Mouse (Mus musculus) MEL (cell line): ENCODE data around the gene Gimap7. TPM values are rescaled to one million over a fixed set of nuclear protein-coding genes. Genes with fewer than 3 reads are reported as not detected.

Experiments
- polyA plus RNA-seq, 2 experiments: library from polyadenylated mRNA; stranded (reverse) in 1 of 2; unstranded in 1 of 2; fragments of >175 nt in 1 of 2; fragments of >200 nt in 1 of 2; gene quantifications; 2 replicates each; pipeline versions ENCODE4 v1.2.1 to v1.2.4; 2012; ENCODE audit warnings: low replicate concordance in 2 of 2, low read depth in 1 of 2; ENCODE audit not compliant: insufficient read length in 2 of 2, insufficient read depth in 1 of 2, missing spikeins in 1 of 2
- total RNA-seq: library from RNA; depleted of rRNA; stranded (reverse); fragments of 300-350 nt; gene quantifications from 2 replicates; pipeline ENCODE4 v1.2.3, GENCODE M21; 2012; rRNA removed

Gimap7 gene
- total and polyA plus RNA-seq, 3 experiments = not detected

Other genes with a start within 250 kb of the Gimap7 start
- not detected in 2 replicates for gene Atp6v0e2, start 181.0 kb upstream of the Gimap7 start, total RNA-seq
- gene Atp6v0e2, start 181.0 kb upstream of the Gimap7 start, polyA plus RNA-seq = not detected
- gene Lrrc61, start 163.8 kb upstream of the Gimap7 start, total RNA-seq = not detected in 2 replicates
- not detected for gene Lrrc61, start 163.8 kb upstream of the Gimap7 start, polyA plus RNA-seq
- gene Rarres2, start 145.8 kb upstream of the Gimap7 start, total RNA-seq = not detected in 2 replicates
- gene Rarres2, start 145.8 kb upstream of the Gimap7 start, polyA plus RNA-seq = not detected
- gene Gm45021, start 129.0 kb upstream of the Gimap7 start, total RNA-seq = not detected in 2 replicates
- gene Gm45021, start 129.0 kb upstream of the Gimap7 start, polyA plus RNA-seq = not detected
- not detected in 2 replicates for gene Repin1, start 124.7 kb upstream of the Gimap7 start, total RNA-seq
- gene Repin1, start 124.7 kb upstream of the Gimap7 start, polyA plus RNA-seq = not detected
- not detected in 2 replicates for gene Gm44965, start 124.7 kb upstream of the Gimap7 start, total RNA-seq
- gene Gm44965, start 124.7 kb upstream of the Gimap7 start, polyA plus RNA-seq = not detected
- not detected in 2 replicates for gene Zfp775, start 116.6 kb upstream of the Gimap7 start, total RNA-seq
- gene Zfp775, start 116.6 kb upstream of the Gimap7 start, polyA plus RNA-seq = not detected
- gene AI854703, start 91.9 kb upstream of the Gimap7 start, total RNA-seq = not detected in 2 replicates
- gene AI854703, start 91.9 kb upstream of the Gimap7 start, polyA plus RNA-seq = not detected
- not detected in 2 replicates for gene Gimap8, start 71.4 kb upstream of the Gimap7 start, total RNA-seq
- gene Gimap8, start 71.4 kb upstream of the Gimap7 start, polyA plus RNA-seq = not detected
- gene Gimap9, start 42.5 kb upstream of the Gimap7 start, total RNA-seq = 3.8 and 4.8 TPM in 2 replicates
- gene Gimap9, start 42.5 kb upstream of the Gimap7 start, polyA plus RNA-seq = 1 to 10 TPM in 1 of 2 experiments, not detected in 1; 6.2 TPM
- gene Gimap4, start 34.1 kb upstream of the Gimap7 start, total RNA-seq = 0.12 TPM in 1 of 2 replicates, not detected in the other
- under 1 TPM in 1 of 2 experiments, not detected in 1; 0.25 TPM for gene Gimap4, start 34.1 kb upstream of the Gimap7 start, polyA plus RNA-seq
- gene Gimap6, start 10.4 kb upstream of the Gimap7 start, total RNA-seq = not detected in 2 replicates
- gene Gimap6, start 10.4 kb upstream of the Gimap7 start, polyA plus RNA-seq = not detected
- gene Gm28053, start within 50 bp of the Gimap7 start, total RNA-seq = not detected in 2 replicates
- not detected for gene Gm28053, start within 50 bp of the Gimap7 start, polyA plus RNA-seq
- not detected in 2 replicates for gene Gimap1, start 20.4 kb downstream of the Gimap7 start, total RNA-seq
- gene Gimap1, start 20.4 kb downstream of the Gimap7 start, polyA plus RNA-seq = not detected
- gene Gimap5, start 27.6 kb downstream of the Gimap7 start, total RNA-seq = not detected in 2 replicates
- gene Gimap5, start 27.6 kb downstream of the Gimap7 start, polyA plus RNA-seq = not detected
- not detected in 2 replicates for gene Gimap3, start 52.2 kb downstream of the Gimap7 start, total RNA-seq
- gene Gimap3, start 52.2 kb downstream of the Gimap7 start, polyA plus RNA-seq = not detected
- 3.9 TPM in 2 replicates for gene Tmem176a, start 122.3 kb downstream of the Gimap7 start, total RNA-seq
- 10 to 100 TPM in 1 of 2 experiments, not detected in 1; 18.5 TPM for gene Tmem176a, start 122.3 kb downstream of the Gimap7 start, polyA plus RNA-seq
- 22.2 and 23.0 TPM in 2 replicates for gene Tmem176b, start 122.9 kb downstream of the Gimap7 start, total RNA-seq
- gene Tmem176b, start 122.9 kb downstream of the Gimap7 start, polyA plus RNA-seq = 10 to 100 TPM in 1 of 2 experiments, not detected in 1; 77.0 TPM
- not detected in 2 replicates for gene Aoc1, start 154.3 kb downstream of the Gimap7 start, total RNA-seq
- gene Aoc1, start 154.3 kb downstream of the Gimap7 start, polyA plus RNA-seq = not detected
- gene 1600015I10Rik, start 211.3 kb downstream of the Gimap7 start, total RNA-seq = not detected in 2 replicates
- not detected for gene 1600015I10Rik, start 211.3 kb downstream of the Gimap7 start, polyA plus RNA-seq